Mouse (Mus musculus) stomach, embryonic 16.5 days (tissue): ENCODE measurements around the gene Slamf6. TPM values are rescaled to one million over a fixed set of nuclear protein-coding genes. Genes with fewer than 3 reads are reported as not detected.

Experiments
- ATAC-seq: fragments of 200-750 bp; cut with Nextera tagmentation; 2 replicates; pipeline ENCODE4 v1.8.0; 2017; ENCODE audit warnings: moderate number of reproducible peaks, moderate TSS enrichment; ENCODE audit not compliant: insufficient read depth, low FRiP score
- H3K27ac ChIP-seq: fragments of 300-500 bp; sonication (generic); 2 replicates; pipeline ENCODE4 v1.5.1; 2014; ENCODE audit warnings: low read length
- H3K27me3 ChIP-seq: fragments of 300-500 bp; sonication (generic); 2 replicates; pipeline ENCODE4 v1.6.1; 2014; ENCODE audit warnings: low read length, control low read depth, mixed read lengths; ENCODE audit not compliant: control insufficient read depth, insufficient read depth
- H3K36me3 ChIP-seq: fragments of 300-500 bp; sonication (generic); 2 replicates; pipeline ENCODE4 v1.6.1; 2014; ENCODE audit warnings: low read length; ENCODE audit not compliant: control insufficient read depth, insufficient read depth
- H3K4me1 ChIP-seq: fragments of 300-500 bp; sonication (generic); 2 replicates; pipeline ENCODE4 v1.6.1; 2014; ENCODE audit warnings: low read length, control low read depth, mixed read lengths; ENCODE audit not compliant: control insufficient read depth, insufficient read depth
- H3K4me2 ChIP-seq: fragments of 300-500 bp; sonication (generic); 2 replicates; pipeline ENCODE4 v1.6.1; 2014; ENCODE audit warnings: low read depth, low read length, mixed read lengths
- H3K4me3 ChIP-seq: fragments of 300-500 bp; sonication (generic); replicated peaks from 2 replicates; pipeline ENCODE4 v1.5.1; 2014; ENCODE audit warnings: mild to moderate bottlenecking, low read length
- H3K9ac ChIP-seq: fragments of 300-500 bp; sonication (generic); 2 replicates; pipeline ENCODE4 v1.6.1; 2014; ENCODE audit warnings: low read length
- H3K9me3 ChIP-seq: fragments of 300-500 bp; sonication (generic); replicated peaks from 2 replicates; pipeline ENCODE4 v1.6.1; 2016; ENCODE audit warnings: low read length, control low read depth; ENCODE audit not compliant: control insufficient read depth
- WGBS: fragments of 180-500 bp; shearing (Covaris S2); extraction: QIAGEN DNeasy Blood & Tissue Kit; methylation state at CpG from one replicate; pipeline ENCODE4 v1.1.7; 2014; 5-methylcytosine and 5-hydroxymethylcytosine counted together
- polyA plus RNA-seq: library from polyadenylated mRNA; unstranded; fragments of >200 nt; fragmentation: Nextera tagmentation; extraction: Ambion mirVana; gene quantifications from 2 replicates; pipeline ENCODE4 v1.2.1, GENCODE M21; 2015

Slamf6 gene
- polyA plus RNA-seq, 1 experiment from 2014 or later = 0.57 TPM

GRCm38 (mm10) chr1:171920989-171921621, 3.8 kb downstream of the Slamf6 start:
- Histone ChIP-seq H3K9me3 (no peaks in the 10 kb centered on the region), H3K4me3 (no peak overlapping the region), H3K4me1 (no peaks in the 10 kb centered on the region), H3K36me3 (no peaks in the 10 kb centered on the region), H3K9ac (no peak overlapping the region), H3K27me3 (no peaks in the 10 kb centered on the region), H3K4me2 (no peak overlapping the region), H3K27ac (no peak overlapping the region)
- WGBS = 64% methylated on average over 9 of the region's 9 CpGs
- no peak for ATAC-seq

GRCm38 (mm10) chr1:171921641-171922040, 4.3 kb downstream of the Slamf6 start:
- H3K4me3 ChIP-seq = no peak overlapping the region
- 56% methylated on average over 2 of the region's 2 CpGs for WGBS
- H3K36me3 ChIP-seq = no peaks in the 10 kb centered on the region
- H3K27ac ChIP-seq = no peak overlapping the region
- H3K9ac ChIP-seq = no peak overlapping the region
- no peak overlapping the region for H3K4me2 ChIP-seq
- no peaks in the 10 kb centered on the region for H3K27me3 ChIP-seq
- ATAC-seq = no peak
- H3K4me1 ChIP-seq = no peaks in the 10 kb centered on the region
- H3K9me3 ChIP-seq = no peaks in the 10 kb centered on the region

GRCm38 (mm10) chr1:171922844-171923243, 5.5 kb downstream of the Slamf6 start:
- no peak overlapping the region for H3K4me2 ChIP-seq
- H3K4me3 ChIP-seq = no peak overlapping the region
- ATAC-seq = no peak
- no peaks in the 10 kb centered on the region for H3K9me3 ChIP-seq
- H3K36me3 ChIP-seq = no peaks in the 10 kb centered on the region
- no peak overlapping the region for H3K27ac ChIP-seq
- H3K4me1 ChIP-seq = no peaks in the 10 kb centered on the region
- no peak overlapping the region for H3K9ac ChIP-seq
- WGBS = 94% methylated on average over 5 of the region's 5 CpGs
- no peaks in the 10 kb centered on the region for H3K27me3 ChIP-seq

- Histone ChIP-seq H3K27me3 (no peaks in the 10 kb centered on the region), H3K9ac (no peak overlapping the region), H3K36me3 (no peaks in the 10 kb centered on the region), H3K4me3 (no peak overlapping the region), H3K4me2 (no peak overlapping the region), H3K27ac (no peak overlapping the region), H3K9me3 (no peaks in the 10 kb centered on the region), H3K4me1 (no peaks in the 10 kb centered on the region)
- ATAC-seq = no peak
- 70% methylated on average over 3 of the region's 3 CpGs for WGBS
These were observed 7.6 kb downstream of the Slamf6 start for GRCm38 (mm10) chr1:171924900-171925299.

- no peaks in the 10 kb centered on the region for H3K9me3 ChIP-seq
These were observed 16.5 kb downstream of the Slamf6 start for GRCm38 (mm10) chr1:171933851-171934250.

GRCm38 (mm10) chr1:171938952-171939948, 21.9 kb downstream of the Slamf6 start:
- Histone ChIP-seq H3K4me1 (no peaks in the 10 kb centered on the region), H3K4me3 (no peak overlapping the region), H3K4me2 (no peak overlapping the region), H3K27ac (no peak overlapping the region), H3K9me3 (no peaks in the 10 kb centered on the region), H3K27me3 (no peaks in the 10 kb centered on the region), H3K36me3 (no peaks in the 10 kb centered on the region), H3K9ac (no peak overlapping the region)
- no peak for ATAC-seq
- whole genome bisulfite sequencing = 76% methylated on average over 14 of the region's 14 CpGs

More at GRCm38 (mm10) chr1:171933851-171934250, 16.5 kb downstream of the Slamf6 start:
- Histone ChIP-seq H3K36me3 (no peaks in the 10 kb centered on the region), H3K27ac (no peak overlapping the region), H3K4me1 (no peaks in the 10 kb centered on the region), H3K9ac (no peak overlapping the region), H3K4me3 (no peak overlapping the region), H3K27me3 (no peaks in the 10 kb centered on the region), H3K4me2 (no peak overlapping the region)
- 37% methylated on average over 3 of the region's 3 CpGs for WGBS
- ATAC-seq = no peak

- Histone ChIP-seq H3K27me3 (no peaks in the 10 kb centered on the region), H3K4me3 (no peak overlapping the region), H3K4me1 (no peaks in the 10 kb centered on the region), H3K27ac (no peak overlapping the region), H3K9me3 (no peaks in the 10 kb centered on the region), H3K36me3 (no peaks in the 10 kb centered on the region), H3K4me2 (no peak overlapping the region), H3K9ac (no peak overlapping the region)
- no peak for ATAC-seq
- 74% methylated on average over 6 of the region's 6 CpGs for WGBS
These were observed 23.3 kb downstream of the Slamf6 start for GRCm38 (mm10) chr1:171940626-171941025.

- H3K4me3 ChIP-seq = no peak overlapping the region
- no peak overlapping the region for H3K9ac ChIP-seq
- 71% methylated on average over 6 of the region's 6 CpGs for WGBS
- H3K4me2 ChIP-seq = no peak overlapping the region
- no peaks in the 10 kb centered on the region for H3K4me1 ChIP-seq
- H3K27me3 ChIP-seq = no peaks in the 10 kb centered on the region
- no peaks in the 10 kb centered on the region for H3K9me3 ChIP-seq
- no peak overlapping the region for H3K27ac ChIP-seq
- H3K36me3 ChIP-seq = no peaks in the 10 kb centered on the region
- no peak for ATAC-seq
These were observed 29.2 kb downstream of the Slamf6 start for GRCm38 (mm10) chr1:171946447-171946995.
